ENCODE assay signal across 21 mouse cellular contexts in the genomic region with DNA sequence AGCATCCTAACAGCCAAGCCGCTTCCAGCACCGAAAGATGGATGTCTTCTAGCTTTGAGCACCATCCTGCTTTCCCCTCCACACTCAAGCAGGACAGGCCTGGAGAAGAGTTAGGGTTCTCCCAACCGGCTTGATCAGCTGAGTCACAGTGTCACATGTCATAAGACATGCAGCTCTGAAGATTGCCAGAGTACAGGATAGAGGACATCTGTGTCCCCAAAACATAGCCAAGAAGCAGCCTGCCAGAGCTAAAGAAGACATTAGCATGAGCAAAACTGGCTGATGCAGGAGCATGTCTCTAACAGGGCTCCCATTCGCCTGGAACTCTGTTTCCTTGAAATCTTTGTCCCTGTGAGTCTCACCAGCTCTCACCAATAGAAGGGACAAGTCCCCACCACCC. TPM values are rescaled to one million over a fixed set of nuclear protein-coding genes. Genes with fewer than 3 reads are reported as not detected.
DNase-seq lines count a peak whose midpoint lies in the region.
"Had no signal": no experiment of that assay in that cellular context is flagged by ENCODE, and none has a peak within 500 bp of the region (broad histone marks: within the 10 kb centered on the region; RNA-seq: fewer than 3 reads in every experiment).

No protein-coding gene starts in this region.

- DNase-seq in gastrocnemius, adult 18-20 months (ENCODE audit: low spot score), result peak; percentile 37
- DNase-seq in gastrocnemius, postnatal 10 days, result no peak
- peak; percentile 61 for DNase-seq in heart, adult 8-10 months (ENCODE audit: low spot score)
- DNase-seq in heart, postnatal 4 days, result no peak
- DNase-seq in brain, adult 2 months (ENCODE audit: low read depth, low spot score), result peak; percentile 50
- DNase-seq in heart, postnatal 36 days, result peak; percentile 23 to 39
- no peak for DNase-seq in natural killer cell, adult 2 months (ENCODE audit: low spot score in 2 of 2)
- DNase-seq: adrenal gland, postnatal 10 days; cerebellum, adult 11 months; cerebellum, adult 9-10 months; embryo, embryonic 11 days; gastrocnemius, postnatal 25 days; kidney, adult 11 months; kidney, postnatal 14 days; left cerebral cortex, postnatal 4 days; liver, postnatal 0 days; lung, postnatal 4 days; right cerebral cortex, adult 18-20 months; right cerebral cortex, postnatal 4 days; thymus, adult 2 months; thymus, postnatal 36 days had no signal

- intact Hi-C loops in heart, postnatal 36 days (cut with DNase I), result no loop called here

RNA-seq across cellular contexts. Expression of a gene that starts 24.1 kb away (rescaled TPM):
- total RNA-seq in gastrocnemius, adult 18-20 months (2021), result under 1 TPM; 0.19 to 0.39 TPM
- total RNA-seq in gastrocnemius, postnatal 10 days (2021), result under 1 TPM; 0.21 to 0.63 TPM
- under 1 TPM in 1 of 4 experiments, not detected in 3; 0.14 TPM for total RNA-seq in heart, adult 8-10 months (2022)
- under 1 TPM in 1 of 2 experiments, not detected in 1; 0.12 TPM for total RNA-seq in heart, postnatal 4 days (2021)
- under 1 TPM in 1 of 2 experiments, not detected in 1; 0.16 TPM for total RNA-seq in heart, postnatal 36 days (2021)

RNA-seq across cellular contexts. Expression of a gene that starts 36.5 kb away (rescaled TPM):
- total RNA-seq in gastrocnemius, adult 18-20 months (2021), result 10 to 100 TPM; 26.5 to 42.7 TPM
- total RNA-seq in gastrocnemius, postnatal 10 days (2021), result 10 to 100 TPM; 15.8 to 20.0 TPM
- total RNA-seq in heart, adult 8-10 months (2022), result 10 to 100 TPM in 1 of 4 experiments, 1 to 10 TPM in 3; 7.4 to 10.2 (median 7.9) TPM
- total RNA-seq in heart, postnatal 4 days (2021), result 10 to 100 TPM; 17.0 to 18.0 TPM
- 10 to 100 TPM in 1 of 2 experiments, 1 to 10 TPM in 1; 9.7 to 11.0 TPM for total RNA-seq in heart, postnatal 36 days (2021)

Comparison
In these comparisons a context has a peak if more than half of its experiments do, and no peak if none do; other contexts are left out.
1. DNase-seq: peak in gastrocnemius, adult 18-20 months (single experiment), heart, adult 8-10 months (single experiment), brain, adult 2 months (single experiment) and heart, postnatal 36 days (2 of 2); none in gastrocnemius, postnatal 10 days (single experiment), heart, postnatal 4 days (single experiment) and natural killer cell, adult 2 months (0 of 2).